Mouse (Mus musculus) left cerebral cortex, postnatal 4 days (tissue): ENCODE results near the gene Pou3f1. TPM values are rescaled to one million over a fixed set of nuclear protein-coding genes. Genes with fewer than 3 reads are reported as not detected.
A peak's percentile ranks its signal among the peaks of the same experiment; 100 is the strongest.
"Not testable (repeated sequence)": the region's sequence is repeated elsewhere in the genome, so short reads cannot be mapped to it uniquely, and the experiment has no call there.

Experiments
- DNase-seq: peaks from one replicate; pipeline ENCODE4 v3.0.0-alpha.2; 2022
- intact Hi-C: fragments of 180-260 bp; cut with DNase I; formaldehyde crosslinking; loops from one replicate; pipeline ENCODE4 v1.15.1; 2025
- total RNA-seq, 2 experiments: library from RNA; stranded (reverse); gene quantifications; 2 replicates each; pipeline ENCODE4 v1.2.3; 2021

Gene Pou3f1
- total RNA-seq, 2 experiments from 2014 or later: 42.4 to 52.0 TPM

DNA sequence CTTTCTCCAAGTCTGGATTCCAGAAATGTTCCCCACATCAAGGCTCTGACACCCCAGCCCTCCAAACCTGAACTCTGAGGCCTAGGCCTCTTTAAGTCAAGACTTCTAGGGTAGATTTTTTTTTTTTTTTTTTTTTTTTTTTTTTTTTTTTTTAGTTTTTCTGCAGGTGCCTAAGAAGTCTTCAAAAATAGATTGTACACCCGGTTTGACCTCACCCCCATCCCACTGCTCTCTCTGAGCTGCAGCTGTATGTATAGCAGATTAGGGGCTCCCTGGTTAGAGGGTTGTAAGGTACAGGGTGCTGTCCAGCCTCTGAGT lies 51.6 kb downstream of the Pou3f1 start:
- DNase-seq, intact Hi-C loops: not testable (repeated sequence)

DNA sequence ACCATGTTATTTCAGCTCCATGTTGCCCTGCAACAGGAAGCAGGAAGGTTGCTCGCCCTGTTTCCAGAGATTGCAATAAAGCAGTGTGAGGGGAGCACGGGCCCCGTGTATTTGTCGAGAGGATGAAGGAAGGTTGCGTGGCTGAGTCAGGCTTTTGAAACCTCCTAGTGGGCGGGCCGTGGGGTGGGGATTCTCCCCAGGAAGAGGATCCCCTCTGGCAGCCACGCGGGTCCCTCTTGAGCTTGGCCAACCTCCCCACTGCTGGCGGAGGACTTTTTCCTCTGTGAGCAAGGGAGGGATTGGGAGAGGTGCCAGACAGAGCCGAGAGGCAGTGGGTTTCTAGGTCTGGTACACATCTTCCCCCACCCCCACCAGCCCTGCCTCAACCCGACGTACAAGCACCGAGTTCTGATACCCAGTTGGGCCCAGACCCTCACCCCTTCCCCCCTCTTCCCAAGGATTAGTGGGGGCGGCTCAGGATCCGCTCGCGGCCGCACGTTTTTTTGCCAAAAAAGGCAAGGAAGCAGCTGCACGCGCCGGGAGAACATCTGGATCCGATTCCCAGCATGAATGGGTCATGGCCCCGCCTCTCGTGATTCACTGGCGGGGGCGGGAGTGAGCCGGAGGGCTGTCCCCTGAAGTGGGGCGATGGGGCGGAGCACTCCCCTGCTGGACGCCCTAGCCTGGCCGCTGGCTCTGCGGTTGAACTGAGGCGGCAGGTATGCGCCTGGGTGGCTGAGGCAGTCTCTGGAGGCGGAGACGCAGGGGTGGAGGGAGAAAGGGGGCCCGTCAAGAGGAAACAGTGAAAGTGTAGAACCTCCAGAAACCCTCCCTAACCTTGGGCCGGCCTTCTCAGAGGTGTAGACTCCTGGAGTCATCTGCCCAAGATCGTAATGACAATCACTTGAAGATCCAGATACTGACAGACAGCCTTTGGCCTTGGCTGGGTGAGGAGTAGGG lies 52.2 kb downstream of the Pou3f1 start:
- intact Hi-C loops: no loop called here
- DNase-seq: peak; percentile 72

DNA sequence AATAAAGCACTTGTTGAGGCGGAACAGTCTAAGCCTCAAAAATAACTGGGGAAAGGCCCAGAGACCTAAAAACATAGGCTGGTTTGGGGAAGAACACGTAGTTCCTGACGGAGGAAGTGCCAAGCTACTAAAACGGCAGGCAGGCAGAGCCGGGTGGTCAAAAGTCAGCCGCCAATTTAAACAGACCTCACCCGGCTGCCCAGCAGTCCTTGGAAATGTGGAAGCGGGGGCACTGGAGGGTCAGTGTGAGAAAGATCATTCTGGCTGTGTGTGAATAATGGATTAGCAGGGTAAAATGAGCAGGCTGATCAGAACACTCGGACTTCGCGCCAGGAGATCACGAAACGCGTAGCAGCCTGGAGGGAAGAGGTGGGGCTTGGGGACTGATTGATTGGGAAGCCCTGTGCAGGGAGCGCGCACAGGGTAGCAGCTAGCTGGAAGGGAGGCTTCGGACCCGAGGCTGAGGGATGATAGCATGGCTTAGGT lies 53.4 kb downstream of the Pou3f1 start:
- DNase-seq: no peak
- intact Hi-C loops: no loop called here

Other genes starting within 250 kb of the Pou3f1 start
- gene 3100002H09Rik, start 46.0 kb upstream of the Pou3f1 start, total RNA-seq: 1 to 10 TPM in 1 of 2 experiments, under 1 TPM in 1; 0.99 to 1.5 TPM
- 10 to 100 TPM; 16.5 to 20.2 TPM for gene Utp11, start 36.8 kb downstream of the Pou3f1 start, total RNA-seq
- gene Fhl3, start 43.9 kb downstream of the Pou3f1 start, total RNA-seq: 1 to 10 TPM; 4.3 to 4.9 TPM
- gene Sf3a3, start 58.0 kb downstream of the Pou3f1 start, total RNA-seq: 10 to 100 TPM; 45.9 to 47.3 TPM
- 10 to 100 TPM; 30.4 to 33.6 TPM for gene Inpp5b, start 85.0 kb downstream of the Pou3f1 start, total RNA-seq
- gene Mtf1, start 145.3 kb downstream of the Pou3f1 start, total RNA-seq: 10 to 100 TPM; 25.0 to 27.2 TPM
- 10 to 100 TPM; 40.6 to 45.8 TPM for gene Yrdc, start 193.9 kb downstream of the Pou3f1 start, total RNA-seq
- 10 to 100 TPM; 74.1 to 75.1 TPM for gene 1110065P20Rik, start 194.4 kb downstream of the Pou3f1 start, total RNA-seq
- gene Maneal, start 205.4 kb downstream of the Pou3f1 start, total RNA-seq: 10 to 100 TPM; 48.8 to 52.5 TPM
- 10 to 100 TPM; 15.7 to 18.8 TPM for gene Epha10, start 224.1 kb downstream of the Pou3f1 start, total RNA-seq